Mouse (Mus musculus): ENCODE measurements around the gene Ano2. TPM values are rescaled to one million over a fixed set of nuclear protein-coding genes. Genes with fewer than 3 reads are reported as not detected.

Ano2 gene
- polyA plus RNA-seq, 1 experiment from 2014 or later: 0.16 TPM

GRCm38 (mm10) chr6:125685420-125685819 lies 4.8 kb upstream of the Ano2 start:
- Histone ChIP-seq H3K4me3 (no peak overlapping the region), H3K27ac (no peak overlapping the region), H3K4me1 (replicated peaks) (peaks cover 12% of the 10 kb centered on the region), H3K36me3 (no peaks in the 10 kb centered on the region), H3K27me3 (ENCODE audit: insufficient read depth, poor library complexity, severe bottlenecking) (peaks cover 22% of the 10 kb centered on the region; the same call in 1 of the 2 replicates), H3K9me3 (no peaks in the 10 kb centered on the region)
- DNase-seq (ENCODE audit: low spot score): no peak

- Histone ChIP-seq H3K4me3 (no peak overlapping the region), H3K9me3 (no peaks in the 10 kb centered on the region), H3K27ac (no peak overlapping the region), H3K36me3 (no peaks in the 10 kb centered on the region), H3K27me3 (ENCODE audit: insufficient read depth, poor library complexity, severe bottlenecking) (peaks cover 30% of the 10 kb centered on the region; the same call in 1 of the 2 replicates), H3K4me1 (replicated peaks) (peaks cover 15% of the 10 kb centered on the region)
- 70% methylated on average over 1 of the region's 1 CpGs for WGBS
- no peak for DNase-seq (ENCODE audit: low spot score)
Observed at GRCm38 (mm10) chr6:125687986-125688385, 2.2 kb upstream of the Ano2 start.

DNA sequence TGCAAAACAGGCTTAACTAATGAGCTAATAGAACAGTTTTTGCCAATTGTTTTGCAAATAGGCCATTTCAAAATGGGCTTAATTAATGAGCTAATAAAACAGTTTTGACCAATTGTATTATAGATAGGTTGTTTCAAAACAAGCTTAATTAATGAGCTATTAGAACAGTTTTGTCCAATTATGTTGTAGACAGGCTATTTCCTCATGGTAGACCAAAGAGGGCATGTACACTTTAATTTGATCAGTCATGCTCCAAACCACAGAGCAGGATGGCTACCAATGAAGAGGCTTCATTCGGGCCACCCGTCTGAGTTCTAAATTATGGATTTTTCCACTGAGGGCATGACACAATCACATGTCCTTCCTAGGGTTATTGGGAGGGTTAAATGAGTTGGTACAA lies 10.9 kb downstream of the Ano2 start:
- no peaks in the 10 kb centered on the region for H3K9me3 ChIP-seq
- no peak overlapping the region for H3K27ac ChIP-seq
- no peaks in the 10 kb centered on the region for H3K27me3 ChIP-seq (ENCODE audit: insufficient read depth, poor library complexity, severe bottlenecking)
- H3K4me3 ChIP-seq: no peak overlapping the region
- DNase-seq (ENCODE audit: low spot score): no peak
- H3K36me3 ChIP-seq: no peaks in the 10 kb centered on the region
- no peaks in the 10 kb centered on the region for H3K4me1 ChIP-seq (replicated peaks)
- 94% methylated on average over 2 of the region's 2 CpGs for WGBS

DNA sequence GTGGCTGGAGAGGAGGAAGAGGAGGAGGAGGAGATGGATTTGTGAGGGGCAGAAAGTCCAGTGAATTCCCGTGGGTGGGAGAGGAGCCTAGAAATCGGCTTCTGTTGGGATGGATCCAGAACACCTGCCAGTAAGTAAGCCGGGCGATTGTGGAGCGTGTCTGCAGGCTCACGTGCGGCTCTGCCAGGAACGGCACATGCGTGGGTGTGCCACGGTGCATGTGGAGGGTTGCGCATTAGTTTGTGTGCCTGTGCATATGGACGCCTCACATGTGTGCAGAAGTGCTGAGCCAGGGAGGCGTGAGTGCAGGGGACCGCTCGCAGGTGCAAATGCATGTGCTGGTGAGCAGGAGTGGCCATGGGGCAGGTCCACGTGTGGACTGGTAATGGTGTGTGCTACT lies 21.0 kb downstream of the Ano2 start:
- Histone ChIP-seq H3K4me1 (replicated peaks) (0 out of 2 replicates have a peak, but pooled peaks cover 7% of the 10 kb centered on the region), H3K27me3 (ENCODE audit: insufficient read depth, poor library complexity, severe bottlenecking) (no peaks in the 10 kb centered on the region), H3K36me3 (no peaks in the 10 kb centered on the region), H3K4me3 (no peak overlapping the region), H3K27ac (no peak overlapping the region), H3K9me3 (no peaks in the 10 kb centered on the region)
- no peak for DNase-seq (ENCODE audit: low spot score)
- 90% methylated on average over 16 of the region's 16 CpGs for whole genome bisulfite sequencing

GRCm38 (mm10) chr6:125726408-125726807 lies 36.2 kb downstream of the Ano2 start:
- 84% methylated on average over 2 of the region's 2 CpGs for WGBS

DNA sequence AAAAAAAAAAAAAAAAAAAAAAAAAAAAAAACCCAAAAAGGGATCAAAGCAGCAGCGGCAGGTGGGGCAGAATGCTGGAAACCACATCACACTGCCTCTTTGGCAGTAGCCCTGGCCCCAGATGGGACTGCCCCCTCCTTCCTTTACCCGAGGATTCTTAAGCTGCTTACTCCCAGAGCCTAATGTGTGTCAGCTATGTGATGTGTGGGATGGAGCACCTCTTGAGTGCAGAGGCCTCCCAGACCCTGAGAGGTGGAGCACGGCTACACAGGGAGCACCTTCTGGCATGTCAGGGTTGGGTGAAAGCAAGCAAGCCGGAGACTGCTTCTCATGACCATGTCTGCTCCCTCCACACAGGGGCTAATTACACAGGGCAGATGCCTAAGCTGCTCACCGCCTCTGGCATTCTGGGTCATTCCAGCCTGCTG lies 37.3 kb downstream of the Ano2 start:
- H3K4me1 ChIP-seq (replicated peaks): 0 out of 2 replicates have a peak, but pooled peaks cover 7% of the 10 kb centered on the region
- H3K4me3 ChIP-seq: no peak overlapping the region
- H3K27ac ChIP-seq: no peak overlapping the region
- H3K27me3 ChIP-seq (ENCODE audit: insufficient read depth, poor library complexity, severe bottlenecking): no peaks in the 10 kb centered on the region
- H3K9me3 ChIP-seq: no peaks in the 10 kb centered on the region
- WGBS: 68% methylated on average over 5 of the region's 5 CpGs
- no peak for DNase-seq (ENCODE audit: low spot score)
- no peaks in the 10 kb centered on the region for H3K36me3 ChIP-seq

More at GRCm38 (mm10) chr6:125726408-125726807, 36.2 kb downstream of the Ano2 start:
- DNase-seq (ENCODE audit: low spot score): no peak
- H3K36me3 ChIP-seq: no peaks in the 10 kb centered on the region
- no peaks in the 10 kb centered on the region for H3K9me3 ChIP-seq
- 0 out of 2 replicates have a peak, but pooled peaks cover 7% of the 10 kb centered on the region for H3K4me1 ChIP-seq (replicated peaks)
- no peak overlapping the region for H3K27ac ChIP-seq
- no peaks in the 10 kb centered on the region for H3K27me3 ChIP-seq (ENCODE audit: insufficient read depth, poor library complexity, severe bottlenecking)
- no peak overlapping the region for H3K4me3 ChIP-seq

- Histone ChIP-seq H3K36me3 (no peaks in the 10 kb centered on the region), H3K4me1 (replicated peaks) (0 out of 2 replicates have a peak, but pooled peaks cover 7% of the 10 kb centered on the region), H3K27me3 (ENCODE audit: insufficient read depth, poor library complexity, severe bottlenecking) (no peaks in the 10 kb centered on the region), H3K4me3 (no peak overlapping the region), H3K27ac (no peak overlapping the region), H3K9me3 (no peaks in the 10 kb centered on the region)
- no peak for DNase-seq (ENCODE audit: low spot score)
- WGBS: 77% methylated on average over 6 of the region's 6 CpGs
Observed at GRCm38 (mm10) chr6:125729471-125729870, 39.3 kb downstream of the Ano2 start.

DNA sequence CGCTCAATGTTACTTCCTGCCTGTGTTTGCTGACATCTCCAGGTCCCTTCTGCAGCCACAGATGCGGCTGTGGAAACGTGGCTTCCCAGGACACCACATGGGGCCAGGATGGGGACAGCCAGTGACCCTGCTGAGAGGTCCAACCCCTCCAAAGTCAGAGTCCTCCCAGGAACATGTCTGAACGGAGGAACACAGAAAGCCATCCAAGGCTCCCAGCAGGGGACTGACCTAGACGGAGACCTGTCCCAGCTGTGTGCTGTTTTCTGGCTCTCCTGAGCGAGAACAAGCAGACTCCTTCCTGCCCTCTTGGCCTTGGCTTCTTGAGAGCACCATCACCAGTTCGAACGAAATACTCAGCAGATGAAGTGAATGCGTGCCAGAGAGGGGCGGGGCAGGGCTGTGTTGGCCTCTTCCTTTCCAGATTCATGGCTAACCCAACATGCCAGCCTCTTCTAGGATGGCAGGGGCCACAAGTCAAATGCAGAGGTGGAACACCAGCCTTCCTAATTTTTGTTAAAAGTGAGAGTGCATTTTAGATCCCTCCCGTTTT lies 39.8 kb downstream of the Ano2 start:
- no peaks in the 10 kb centered on the region for H3K36me3 ChIP-seq
- no peaks in the 10 kb centered on the region for H3K9me3 ChIP-seq
- DNase-seq (ENCODE audit: low spot score): no peak
- no peak overlapping the region for H3K27ac ChIP-seq
- WGBS: 61% methylated on average over 11 of the region's 11 CpGs
- H3K4me1 ChIP-seq (replicated peaks): 0 out of 2 replicates have a peak, but pooled peaks cover 7% of the 10 kb centered on the region
- no peak overlapping the region for H3K4me3 ChIP-seq
- H3K27me3 ChIP-seq (ENCODE audit: insufficient read depth, poor library complexity, severe bottlenecking): no peaks in the 10 kb centered on the region

- no peak overlapping the region for H3K4me3 ChIP-seq
- no peaks in the 10 kb centered on the region for H3K9me3 ChIP-seq
- H3K36me3 ChIP-seq: no peaks in the 10 kb centered on the region
- DNase-seq (ENCODE audit: low spot score): no peak
- 56% methylated on average over 11 of the region's 11 CpGs for WGBS
- H3K4me1 ChIP-seq (replicated peaks): no peaks in the 10 kb centered on the region
- no peak overlapping the region for H3K27ac ChIP-seq
- no peaks in the 10 kb centered on the region for H3K27me3 ChIP-seq (ENCODE audit: insufficient read depth, poor library complexity, severe bottlenecking)
Observed at GRCm38 (mm10) chr6:125737511-125738285, 47.5 kb downstream of the Ano2 start.

DNA sequence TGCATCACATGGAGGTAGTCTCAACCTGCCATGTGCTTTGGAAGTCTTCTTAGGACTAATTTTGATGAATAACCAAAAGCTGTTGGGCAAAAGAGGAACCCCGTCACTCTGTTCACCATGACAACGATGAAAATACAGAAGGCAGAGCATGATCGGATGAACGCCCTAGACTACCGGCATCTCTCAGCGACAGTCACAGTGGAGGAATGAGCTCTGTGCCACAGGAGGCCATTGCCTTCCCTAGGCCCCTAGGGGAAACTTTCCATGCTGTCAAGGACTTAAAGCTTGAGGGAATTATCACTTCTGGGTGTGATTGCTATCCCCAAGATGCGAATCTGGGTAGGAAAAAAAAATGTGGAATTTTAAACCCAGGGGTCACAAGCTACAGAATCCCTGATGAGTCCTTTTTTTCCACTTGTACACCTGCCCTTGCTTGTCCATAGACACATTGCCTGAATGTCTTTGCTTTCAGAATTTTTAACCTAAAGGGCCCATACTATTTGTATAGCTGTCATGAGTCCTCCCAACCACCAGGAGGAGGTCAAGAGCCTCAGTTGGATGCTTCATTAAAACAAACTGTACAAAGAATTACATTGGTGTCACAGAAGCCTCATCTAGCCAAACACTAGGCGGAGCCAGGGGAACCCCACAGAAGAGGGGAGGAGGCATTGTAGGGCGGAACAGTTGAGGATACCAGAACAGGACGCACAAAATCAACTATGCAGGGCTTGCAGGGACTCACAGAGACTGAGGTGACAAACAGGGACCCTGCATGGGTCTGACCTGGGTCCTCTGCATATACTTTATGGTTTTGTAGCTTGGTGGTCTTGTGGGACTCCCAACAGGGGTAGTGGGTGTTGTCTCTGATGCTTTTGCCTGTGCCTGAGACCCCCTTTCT lies 53.2 kb downstream of the Ano2 start:
- WGBS: 91% methylated on average over 10 of the region's 10 CpGs
- Histone ChIP-seq H3K27ac (no peak overlapping the region), H3K36me3 (no peaks in the 10 kb centered on the region), H3K4me1 (replicated peaks) (no peaks in the 10 kb centered on the region), H3K27me3 (ENCODE audit: insufficient read depth, poor library complexity, severe bottlenecking) (no peaks in the 10 kb centered on the region), H3K9me3 (no peaks in the 10 kb centered on the region), H3K4me3 (no peak overlapping the region)
- no peak for DNase-seq (ENCODE audit: low spot score)

DNA sequence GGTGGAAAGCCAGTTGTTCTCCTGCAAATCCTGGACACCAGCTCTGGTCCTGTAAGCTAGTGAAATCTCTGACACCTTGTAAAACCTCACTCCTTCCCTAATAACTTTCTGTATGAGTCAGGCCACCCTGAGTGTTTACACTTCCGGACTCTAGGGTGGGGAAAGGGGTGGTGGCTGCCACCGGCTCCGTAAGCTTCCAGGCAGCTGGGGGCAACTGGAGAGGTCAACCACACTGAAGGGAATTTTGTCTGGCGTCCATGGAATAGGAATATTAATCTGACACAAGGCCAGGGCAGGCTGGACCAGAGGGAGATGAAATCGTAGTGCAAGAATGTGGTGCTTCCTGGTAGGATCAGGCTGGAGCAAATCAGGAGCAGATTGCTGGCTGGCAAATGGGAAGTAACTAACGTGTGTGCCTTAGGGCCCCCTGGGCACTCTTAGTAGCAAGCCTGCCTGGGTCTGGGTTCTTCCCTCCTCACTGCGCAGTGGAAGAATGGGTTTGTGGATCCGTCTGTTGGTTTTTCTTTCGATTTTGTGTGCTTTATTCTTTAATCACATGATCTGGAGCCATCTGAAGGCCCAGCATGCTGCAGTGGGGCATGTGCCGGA lies 57.2 kb downstream of the Ano2 start:
- no peaks in the 10 kb centered on the region for H3K36me3 ChIP-seq
- no peak overlapping the region for H3K4me3 ChIP-seq
- H3K27ac ChIP-seq: no peak overlapping the region
- H3K4me1 ChIP-seq (replicated peaks): peaks cover 22% of the 10 kb centered on the region
- 71% methylated on average over 10 of the region's 10 CpGs for WGBS
- DNase-seq (ENCODE audit: low spot score): no peak
- H3K9me3 ChIP-seq: no peaks in the 10 kb centered on the region
- H3K27me3 ChIP-seq (ENCODE audit: insufficient read depth, poor library complexity, severe bottlenecking): no peaks in the 10 kb centered on the region

DNA sequence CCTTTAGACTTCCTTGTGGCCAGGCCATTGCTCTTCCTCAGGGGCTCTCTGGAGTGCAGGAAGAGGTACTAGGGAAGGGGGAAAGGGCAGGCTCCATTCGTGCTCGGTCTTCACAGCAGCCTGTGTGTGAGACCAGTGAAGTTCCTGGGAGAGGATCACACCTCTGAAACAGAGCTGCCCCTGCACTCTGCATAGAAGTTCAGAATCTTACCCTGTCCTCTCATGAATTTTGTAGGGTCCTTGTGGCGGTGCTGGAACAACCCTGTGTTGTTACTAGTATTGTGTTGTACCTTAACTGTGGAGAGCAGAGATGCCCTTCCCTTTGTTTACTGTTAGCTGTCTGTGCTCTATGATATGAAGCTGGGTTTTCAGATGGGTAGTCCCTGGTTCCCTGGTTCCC lies 58.4 kb downstream of the Ano2 start:
- no peak for DNase-seq (ENCODE audit: low spot score)
- peaks cover 22% of the 10 kb centered on the region for H3K4me1 ChIP-seq (replicated peaks)
- no peak overlapping the region for H3K4me3 ChIP-seq
- H3K27me3 ChIP-seq (ENCODE audit: insufficient read depth, poor library complexity, severe bottlenecking): no peaks in the 10 kb centered on the region
- H3K27ac ChIP-seq: no peak overlapping the region
- H3K9me3 ChIP-seq: no peaks in the 10 kb centered on the region
- H3K36me3 ChIP-seq: no peaks in the 10 kb centered on the region
- 71% methylated on average over 3 of the region's 3 CpGs for WGBS

All from hindbrain, embryonic 10.5 days (tissue).